Mouse (Mus musculus): ENCODE data around the gene Slc16a10.

Slc16a10 gene

DNA sequence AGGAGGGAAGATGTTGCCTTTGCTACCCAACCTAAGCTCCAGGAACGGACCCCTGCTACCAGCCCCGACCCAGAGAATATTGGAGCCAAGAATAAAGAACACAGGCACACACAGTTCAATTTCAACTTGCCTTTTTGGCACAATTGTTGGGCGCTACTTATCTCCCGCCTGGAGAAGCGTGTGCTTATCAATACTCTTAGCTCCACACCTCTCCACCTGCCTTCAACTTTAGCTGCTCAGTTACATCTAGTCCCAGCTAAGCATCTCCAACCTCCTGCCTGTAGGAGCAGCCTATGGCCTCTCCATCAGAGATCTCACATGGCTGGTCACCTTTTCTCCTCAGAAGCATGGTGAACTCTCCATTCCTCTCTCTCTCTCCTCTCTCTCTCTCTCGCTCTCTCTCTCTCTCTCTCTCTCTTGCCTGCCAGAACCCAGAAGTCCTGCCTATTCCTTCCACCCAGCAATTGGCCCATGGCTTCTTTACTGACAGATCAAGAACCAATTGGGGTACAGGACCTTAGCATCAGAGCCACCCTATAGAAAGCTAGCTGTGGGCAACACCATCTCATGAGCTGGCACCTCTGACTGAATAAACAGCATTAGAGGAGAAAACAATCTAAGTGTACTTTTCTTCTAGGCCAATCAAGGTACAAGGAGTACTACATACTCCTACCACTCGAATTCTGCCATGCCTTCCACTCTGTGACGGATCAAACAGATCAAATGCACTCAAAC lies 5.4 kb upstream of the Slc16a10 start:
- WGBS: 89% methylated on average over 8 of the region's 8 CpGs

DNA sequence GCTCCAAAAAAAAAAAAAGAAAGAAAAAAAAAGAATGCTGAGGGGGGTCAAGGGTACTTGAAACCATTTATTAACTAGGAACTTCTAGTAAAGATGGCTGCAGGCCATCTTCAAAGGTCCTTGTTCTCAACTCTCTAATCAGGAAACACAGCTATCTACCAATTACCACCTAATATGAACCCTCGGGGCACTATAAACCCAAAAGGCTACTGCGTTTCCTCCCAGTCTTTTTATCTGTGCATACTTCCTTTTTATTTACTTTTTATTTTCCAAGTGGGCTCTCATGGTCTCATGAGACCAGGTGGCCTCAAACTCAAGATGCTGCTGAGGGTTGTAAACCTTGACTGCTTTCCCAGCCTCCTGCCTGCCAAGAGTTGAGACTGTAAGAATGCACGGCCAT lies 4.4 kb upstream of the Slc16a10 start:
- WGBS: 83% methylated on average over 3 of the region's 3 CpGs

DNA sequence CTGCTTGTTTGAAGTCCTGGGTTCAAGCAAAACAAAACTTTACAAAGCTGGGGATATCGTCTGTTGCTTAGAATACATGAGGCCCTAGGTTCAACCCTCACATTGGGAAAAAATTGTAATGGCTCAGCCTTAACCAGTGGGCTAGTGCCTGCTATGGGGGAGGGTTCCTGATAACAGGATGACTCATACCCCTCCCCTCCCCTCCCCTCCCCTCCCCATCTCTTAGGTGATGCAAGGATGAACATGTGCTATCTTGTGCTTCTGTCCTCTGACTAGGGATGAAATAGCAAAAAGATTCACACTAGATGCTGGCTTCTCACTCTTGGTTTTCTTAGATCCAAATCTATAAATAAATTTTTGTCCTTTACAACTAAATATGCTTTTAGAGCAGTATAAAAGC lies 2.8 kb upstream of the Slc16a10 start:
- WGBS: 86% methylated on average over 1 of the region's 1 CpGs

DNA sequence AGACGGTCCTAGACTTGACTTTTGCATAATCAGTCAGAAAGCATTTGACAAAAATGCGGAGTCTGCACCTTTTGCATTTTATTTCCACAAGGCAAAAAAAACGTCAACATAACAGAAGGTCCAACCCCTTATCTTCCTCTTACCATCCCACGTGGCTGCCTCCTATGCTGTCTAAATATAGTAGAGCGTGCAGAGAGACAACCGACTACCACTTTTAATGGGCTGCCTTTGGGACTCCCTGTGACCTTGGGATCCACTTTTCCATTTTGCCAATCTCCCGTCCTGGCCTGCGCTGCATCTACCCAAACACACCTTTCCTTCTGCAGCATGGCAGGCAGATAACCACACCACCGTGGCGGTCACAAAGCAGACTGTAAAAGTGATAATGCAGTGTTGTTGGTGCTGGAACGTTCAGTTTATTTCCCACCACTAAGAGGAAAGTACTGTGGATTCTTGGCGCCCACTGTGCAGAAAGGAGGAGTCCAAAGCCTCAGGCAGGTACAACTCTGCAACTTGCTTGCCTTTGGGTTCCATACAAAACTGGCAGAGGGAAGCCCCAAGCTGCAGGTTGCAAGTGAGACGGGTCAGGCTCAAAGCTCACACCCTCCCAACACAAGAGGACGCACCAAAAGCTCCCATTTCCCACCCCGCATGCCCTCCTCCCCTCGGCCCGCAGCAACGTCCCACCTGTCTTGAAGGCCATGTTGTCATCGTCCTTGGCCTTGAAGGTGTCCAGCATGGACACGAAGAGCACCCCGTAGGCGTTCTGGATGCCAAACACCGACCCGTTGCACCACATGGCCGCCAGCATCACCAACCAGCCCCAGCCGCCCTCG lies 824 bp downstream of the Slc16a10 start:
- WGBS: 21% methylated on average over 27 of the region's 27 CpGs

DNA sequence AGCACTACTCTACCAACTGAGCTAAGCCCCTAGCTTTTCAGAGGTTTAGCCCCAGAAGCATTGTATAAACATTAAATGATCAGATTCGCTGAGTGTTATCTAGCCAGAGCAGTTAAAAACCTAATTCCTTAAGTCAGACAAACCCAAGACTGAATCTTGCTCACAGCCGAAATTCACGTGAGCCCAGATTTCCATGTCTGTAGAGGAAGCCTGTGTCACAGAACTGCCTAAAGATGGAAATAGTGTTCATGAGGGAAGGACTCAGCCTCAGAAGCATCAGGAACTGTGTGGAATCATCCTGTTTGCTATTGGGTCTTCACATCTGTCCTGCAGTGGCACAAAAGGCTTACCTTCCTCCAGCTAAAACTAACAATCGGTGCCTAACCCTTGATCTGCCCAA lies 2.4 kb downstream of the Slc16a10 start:
- WGBS: 86% methylated on average over 4 of the region's 4 CpGs

DNA sequence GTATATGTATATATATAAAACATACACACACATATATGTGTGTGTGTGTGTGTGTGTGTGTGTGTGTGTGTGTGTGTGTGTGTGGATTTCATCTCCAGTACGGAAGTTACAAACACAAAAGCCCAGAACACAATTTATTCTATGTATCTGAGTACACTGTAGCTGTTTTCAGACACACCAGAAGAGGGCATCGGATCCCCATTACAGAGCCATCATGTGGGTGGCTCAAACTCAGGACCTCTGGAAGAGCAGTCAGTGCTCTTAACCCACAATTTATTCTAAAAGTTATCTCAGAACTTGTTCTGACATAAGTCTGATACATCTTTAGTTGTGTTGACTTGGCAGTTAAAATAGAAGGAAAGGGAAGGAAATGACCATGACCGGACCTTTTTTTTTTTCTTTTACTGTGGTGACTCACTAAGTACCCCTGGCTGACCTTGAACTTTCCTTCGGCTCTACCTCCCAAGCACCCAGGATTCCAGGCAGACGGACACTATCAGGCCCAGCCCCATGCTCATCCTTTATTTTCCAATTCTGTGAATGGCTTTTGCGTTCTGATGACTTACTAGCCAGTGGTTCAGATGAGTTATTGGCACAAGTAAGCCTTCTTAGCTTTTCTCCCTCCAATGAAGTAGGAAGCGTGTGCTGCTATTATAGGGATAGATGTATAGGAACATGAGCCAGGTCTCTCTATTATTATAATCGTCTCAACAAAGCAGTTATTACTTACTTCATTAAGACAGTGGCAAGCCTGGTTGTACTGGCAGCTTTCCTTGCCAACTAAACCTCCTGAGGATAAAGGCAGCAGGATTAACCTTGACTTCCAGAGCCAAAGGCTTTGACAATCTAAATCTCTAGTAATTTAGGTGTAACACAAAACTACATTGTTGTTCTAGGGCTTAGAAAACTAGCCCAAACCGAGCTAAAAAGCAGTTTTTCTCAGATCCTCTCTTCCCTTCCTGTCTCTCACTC lies 6.0 kb downstream of the Slc16a10 start:
- 83% methylated on average over 9 of the region's 9 CpGs for WGBS

DNA sequence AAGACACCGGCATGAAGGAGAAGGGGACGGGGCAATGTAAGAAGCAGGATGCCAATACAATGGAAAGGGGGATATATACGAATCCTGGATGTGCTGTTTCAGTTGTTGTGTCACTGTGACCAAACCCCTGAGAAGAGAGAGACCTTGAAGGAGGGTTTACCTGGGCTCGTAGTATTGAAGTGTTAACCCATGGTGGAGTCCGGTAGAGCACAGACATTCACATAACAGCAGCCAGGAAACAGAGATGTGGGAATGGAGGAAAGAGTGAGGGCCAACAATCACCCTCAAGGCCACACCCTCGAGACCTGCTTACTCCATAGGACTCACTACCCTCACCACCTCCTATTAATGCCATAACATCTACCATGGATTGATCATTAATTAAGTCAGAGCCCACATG lies 7.2 kb downstream of the Slc16a10 start:
- 95% methylated on average over 6 of the region's 6 CpGs for WGBS

DNA sequence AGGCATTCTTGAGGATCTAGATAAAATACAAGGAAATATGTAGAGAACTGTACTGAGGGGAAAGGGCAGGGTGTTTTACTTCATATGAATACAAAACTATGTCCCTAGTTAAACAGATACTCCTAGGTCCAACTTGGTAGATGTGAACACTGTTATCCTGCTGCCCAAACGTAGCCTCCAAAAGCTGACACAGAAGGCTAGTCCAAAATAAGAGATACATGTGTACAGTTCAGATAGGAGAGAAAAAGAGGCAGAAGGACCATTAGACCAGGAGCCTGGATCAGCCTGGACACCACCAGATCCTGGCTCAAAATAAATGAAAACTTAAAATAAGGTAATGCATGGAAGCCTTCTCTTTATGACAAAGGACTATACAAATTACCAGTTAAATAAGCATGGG lies 8.4 kb downstream of the Slc16a10 start:
- 93% methylated on average over 1 of the region's 1 CpGs for WGBS

DNA sequence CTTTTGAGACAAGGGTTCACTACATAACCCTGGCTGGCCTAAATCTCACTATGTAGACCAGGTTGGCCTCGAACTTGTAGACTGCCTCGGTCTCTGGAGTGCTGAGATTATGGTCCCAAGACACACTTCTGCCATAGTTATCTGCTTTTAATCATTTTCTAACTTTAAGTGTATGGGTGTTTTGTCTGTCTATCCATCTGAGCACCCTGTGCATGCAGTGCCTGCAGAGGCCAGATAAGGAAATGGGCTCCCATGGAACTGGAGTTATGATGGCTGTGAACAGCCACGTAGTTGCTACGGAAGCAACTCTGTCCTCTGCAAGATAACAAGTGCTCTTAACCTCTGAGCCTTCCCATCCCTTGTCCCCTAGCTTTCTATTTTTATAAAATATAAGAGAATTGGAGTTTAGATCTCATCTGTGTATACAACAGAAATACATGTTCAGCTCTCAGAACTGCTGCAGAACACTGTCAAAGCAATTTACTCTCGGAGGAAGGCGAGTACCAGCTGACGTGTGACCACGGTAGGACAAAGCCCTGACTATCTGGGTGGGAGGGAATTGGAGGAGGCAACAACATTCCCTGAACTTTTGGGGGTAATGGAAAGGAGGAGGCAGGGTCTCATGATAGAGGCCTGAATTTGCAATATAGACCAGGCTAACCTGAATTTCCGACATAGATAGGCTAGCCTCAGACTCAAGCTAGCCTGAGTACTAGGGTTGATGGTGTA lies 10.2 kb downstream of the Slc16a10 start:
- 92% methylated on average over 9 of the region's 9 CpGs for WGBS

DNA sequence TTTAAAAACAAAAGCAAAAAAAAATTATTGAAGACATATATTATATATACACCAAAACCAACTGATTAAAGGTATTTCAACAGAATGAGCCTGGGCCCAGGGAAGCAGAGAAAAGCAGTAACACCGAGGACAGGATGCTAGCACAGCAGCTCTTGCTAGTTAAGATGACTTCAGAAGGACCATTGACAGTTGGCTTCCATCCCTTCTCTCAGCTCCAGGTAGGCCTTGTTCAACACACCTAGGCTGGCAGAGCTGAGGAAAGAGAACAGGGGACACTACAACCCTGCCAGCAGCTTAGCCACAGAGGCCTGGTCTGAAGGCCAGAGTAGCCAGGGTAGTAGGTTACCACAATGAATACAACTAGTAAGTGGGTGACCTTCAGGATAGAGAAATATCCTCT lies 11.9 kb downstream of the Slc16a10 start:
- 87% methylated on average over 1 of the region's 1 CpGs for WGBS

DNA sequence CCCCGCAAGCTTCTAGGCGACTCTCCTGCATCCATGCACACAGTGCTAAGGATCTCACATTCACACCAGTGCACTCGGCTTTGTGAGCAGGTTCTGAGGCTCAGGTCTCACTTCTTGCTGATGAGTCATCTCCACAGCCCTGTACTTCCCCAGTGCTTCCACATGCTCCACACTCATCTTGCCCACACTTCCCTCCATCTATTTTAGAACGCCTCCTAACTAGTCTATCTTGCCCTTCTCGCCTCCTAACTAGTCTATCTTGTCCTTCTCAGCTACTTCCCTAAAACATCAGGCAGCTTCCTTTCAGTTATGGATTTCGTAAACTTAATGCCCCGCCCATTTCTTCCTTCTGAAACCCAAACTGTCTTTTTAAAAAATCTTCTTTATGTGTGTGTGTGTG lies 13.6 kb downstream of the Slc16a10 start:
- 58% methylated on average over 7 of the region's 7 CpGs for WGBS

DNA sequence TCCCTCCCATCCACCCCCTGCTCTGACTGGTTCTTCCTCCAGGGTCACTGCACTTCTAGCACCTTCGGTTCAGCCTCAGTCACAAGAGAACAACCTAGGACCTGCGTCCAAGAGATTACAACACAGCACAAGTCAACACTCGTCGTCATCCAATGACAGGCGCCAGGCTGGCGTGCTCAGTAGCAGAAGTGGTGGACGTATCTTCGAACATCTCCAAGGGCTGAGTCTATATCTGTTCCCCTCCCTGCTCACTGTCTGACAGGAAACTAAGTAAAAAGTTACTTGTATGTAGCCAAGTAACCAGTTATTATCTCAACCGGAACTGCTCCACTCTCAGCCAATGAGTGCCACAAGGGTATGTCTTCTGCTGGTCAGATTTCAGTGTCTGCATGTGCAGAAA lies 16.9 kb downstream of the Slc16a10 start:
- 89% methylated on average over 9 of the region's 9 CpGs for WGBS

DNA sequence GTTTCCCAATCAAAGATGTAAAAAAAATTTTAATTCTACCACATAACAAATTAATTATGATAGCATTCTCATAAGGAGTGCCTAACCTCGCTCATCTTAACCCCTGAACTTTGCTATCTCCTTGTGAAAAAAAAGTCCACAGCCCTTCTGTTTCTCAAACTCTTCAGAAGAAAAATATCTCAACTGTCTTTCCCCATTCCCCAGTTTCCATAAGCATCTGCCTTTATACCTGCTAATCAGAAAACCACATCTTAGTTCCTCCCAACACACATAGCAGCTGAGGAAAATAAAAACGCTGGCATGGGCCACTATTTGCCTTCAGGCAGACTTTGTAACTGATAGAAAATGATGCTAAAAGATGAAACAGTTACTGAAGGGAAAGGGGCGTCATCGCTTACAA lies 17.5 kb downstream of the Slc16a10 start:
- 89% methylated on average over 4 of the region's 4 CpGs for WGBS

DNA sequence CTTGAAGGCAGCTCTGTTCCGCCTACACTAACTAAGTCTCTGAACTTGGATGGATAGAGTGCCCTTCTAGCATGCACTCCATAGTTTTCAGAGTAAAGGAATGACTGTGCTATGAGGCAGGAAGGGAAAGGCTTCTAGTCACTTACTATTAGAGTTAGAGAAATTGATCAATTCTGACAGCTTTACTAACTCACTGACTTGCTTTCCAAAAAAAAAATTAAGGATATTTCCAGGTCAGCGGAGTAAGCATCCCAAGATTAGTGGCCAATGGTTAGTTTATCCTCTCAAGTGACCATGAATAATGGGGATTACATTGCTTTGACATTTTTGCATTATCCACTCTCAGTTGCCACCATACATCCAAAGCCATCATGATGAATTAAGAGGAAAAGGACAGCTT lies 18.0 kb downstream of the Slc16a10 start:
- 92% methylated on average over 2 of the region's 2 CpGs for WGBS

DNA sequence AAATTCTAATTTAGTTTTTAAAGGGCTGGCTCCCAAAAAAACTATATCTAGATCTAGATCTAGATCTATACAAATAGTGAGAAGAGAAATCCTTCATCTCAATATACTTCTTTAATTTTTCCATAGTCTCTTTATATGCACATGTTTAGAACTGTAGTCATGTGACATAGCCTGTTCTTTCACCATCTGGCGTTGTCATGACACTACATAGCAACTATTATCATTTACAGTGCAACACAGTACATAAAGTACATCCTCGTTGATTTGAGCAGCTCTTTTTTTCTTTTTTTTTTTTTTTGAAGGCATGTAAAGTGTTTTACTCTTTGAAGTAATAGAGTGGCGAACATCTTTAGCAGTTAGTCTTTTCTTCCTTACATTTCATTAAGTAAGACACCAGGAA lies 22.6 kb downstream of the Slc16a10 start:
- 59% methylated on average over 3 of the region's 3 CpGs for WGBS

DNA sequence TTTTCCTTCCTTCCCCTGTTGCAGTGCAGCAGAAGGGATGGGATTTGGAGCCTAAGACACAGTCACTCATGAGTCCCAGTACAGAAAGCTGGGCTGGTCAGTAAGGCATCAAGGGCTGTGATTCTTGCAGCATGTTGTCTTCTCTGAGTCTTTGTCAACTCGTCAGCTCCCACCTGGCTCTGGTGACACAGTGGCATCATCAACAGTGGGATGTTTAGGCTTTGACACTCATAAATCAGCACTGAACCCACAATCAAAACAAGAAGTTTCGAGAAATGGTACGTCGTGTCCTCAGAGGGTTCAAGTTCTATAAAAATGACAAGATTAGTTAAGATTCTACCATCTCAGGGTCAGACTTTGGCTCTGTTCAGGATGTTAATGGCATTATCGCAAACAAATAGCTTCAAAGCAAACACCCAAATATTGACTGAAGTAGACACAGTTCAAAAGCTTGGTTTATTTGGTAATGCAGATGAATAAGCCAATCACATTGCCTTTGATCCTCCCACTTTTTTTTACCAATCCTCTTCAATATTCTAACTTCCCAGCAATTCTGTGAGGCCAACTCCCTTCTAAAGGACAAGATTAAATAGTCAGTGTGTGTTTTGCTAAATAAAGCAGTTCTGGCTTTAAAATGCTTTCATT lies 23.2 kb downstream of the Slc16a10 start:
- 96% methylated on average over 5 of the region's 5 CpGs for WGBS

DNA sequence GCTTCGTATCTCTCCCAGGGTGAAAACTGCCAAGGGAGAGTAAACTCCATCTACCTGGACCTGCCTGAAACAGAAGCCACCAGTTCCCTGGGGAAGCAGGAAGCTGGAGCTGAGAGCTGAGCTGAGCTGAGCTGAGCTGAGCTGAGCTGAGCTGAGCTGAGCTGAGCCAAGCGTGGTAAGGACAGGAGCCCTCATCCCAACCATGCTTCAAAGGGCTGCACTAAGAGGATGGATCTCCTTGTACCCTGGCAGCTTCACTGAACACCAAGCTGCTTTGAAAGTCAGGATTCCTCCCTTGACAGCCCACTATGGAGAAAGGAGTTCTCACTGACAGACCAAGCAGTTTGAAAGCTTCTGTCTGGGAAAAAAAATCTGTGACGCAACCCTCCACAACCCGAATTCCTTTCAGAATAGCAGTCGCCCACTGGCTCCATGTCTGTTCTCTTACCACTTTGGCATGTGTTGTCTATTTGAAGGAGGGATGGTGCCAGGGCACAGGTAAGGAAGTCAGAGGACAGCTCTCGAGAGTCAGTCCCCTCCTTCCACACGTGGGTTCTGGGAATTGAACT lies 28.5 kb downstream of the Slc16a10 start:
- WGBS: 71% methylated on average over 7 of the region's 7 CpGs

DNA sequence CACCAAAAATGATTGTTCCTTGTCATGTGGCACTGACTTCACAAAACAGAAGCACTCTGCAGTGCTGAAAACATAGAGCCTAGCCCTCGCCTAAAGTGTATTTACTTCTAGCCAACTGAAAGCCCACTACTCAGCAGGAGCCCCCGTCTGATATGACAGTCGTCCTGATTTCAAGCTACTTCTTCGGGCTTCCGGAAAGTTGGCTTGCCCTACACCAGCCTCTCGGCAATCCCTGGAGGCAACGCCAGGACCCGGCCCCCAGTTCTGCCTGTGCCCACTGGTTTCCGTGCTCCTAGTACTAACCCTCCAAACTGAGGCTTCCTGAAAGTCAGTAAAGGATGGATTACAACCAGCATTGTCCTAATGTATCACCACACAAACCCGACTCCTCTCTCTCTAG lies 29.8 kb downstream of the Slc16a10 start:
- WGBS: 90% methylated on average over 10 of the region's 10 CpGs

DNA sequence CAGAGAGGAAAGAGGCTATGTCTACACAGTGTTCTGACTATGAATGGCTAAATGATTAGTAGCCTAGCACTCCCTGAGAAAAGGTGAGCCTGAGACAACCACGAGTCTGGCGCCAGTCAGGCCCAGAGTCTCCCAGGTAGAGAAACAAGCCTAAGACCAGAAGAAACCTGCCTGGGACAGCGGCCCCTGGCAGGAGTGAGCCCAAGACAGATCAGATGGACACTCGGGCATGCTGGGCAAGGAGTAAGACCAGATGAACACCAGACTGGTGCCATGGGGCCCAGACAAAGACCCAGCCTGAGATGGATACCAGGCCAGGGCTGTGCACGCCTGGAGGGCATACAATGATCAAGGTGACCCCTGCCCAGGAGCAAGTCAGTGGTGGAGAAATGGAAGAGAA lies 32.5 kb downstream of the Slc16a10 start:
- 92% methylated on average over 5 of the region's 5 CpGs for WGBS

DNA sequence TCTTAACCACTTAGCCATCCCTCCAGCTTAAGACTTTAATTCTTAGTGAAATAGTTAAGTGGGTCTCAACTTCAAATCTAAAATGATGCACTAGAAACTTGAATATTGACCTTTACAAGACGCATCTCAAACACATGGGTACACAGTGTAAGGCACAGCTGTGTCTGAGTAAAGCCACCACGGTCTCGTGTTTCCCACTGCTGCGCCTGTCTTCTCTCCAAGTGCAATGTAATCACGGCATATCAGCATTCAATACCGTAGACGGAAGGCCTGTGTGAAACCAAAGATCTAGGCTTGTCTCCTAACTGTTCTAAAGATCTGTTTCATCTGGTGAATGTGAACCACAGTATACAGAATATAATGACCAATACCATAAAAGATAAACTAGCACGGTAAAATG lies 33.1 kb downstream of the Slc16a10 start:
- WGBS: 96% methylated on average over 8 of the region's 8 CpGs

DNA sequence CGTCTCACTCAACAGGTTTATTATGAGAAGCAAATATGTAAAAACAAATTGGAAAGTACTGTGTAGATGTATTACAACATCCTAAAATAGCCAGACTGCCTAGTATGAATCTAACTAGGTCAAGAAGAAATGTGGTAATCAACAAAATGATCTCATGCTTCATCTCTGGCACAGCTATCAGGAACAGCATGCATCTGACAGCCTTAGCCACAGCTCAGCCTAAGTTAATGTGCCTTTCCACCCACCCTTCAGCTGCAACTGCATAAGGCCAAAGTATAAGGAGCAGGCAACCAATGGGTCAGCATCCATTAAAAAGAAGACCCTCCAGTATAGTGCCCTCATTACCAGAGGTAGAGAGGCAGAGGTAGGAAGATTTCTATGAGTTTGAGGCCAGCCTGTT lies 34.1 kb downstream of the Slc16a10 start:
- 48% methylated on average over 1 of the region's 1 CpGs for WGBS

Measured in cerebral cortex, adult 2 months (tissue).